Mouse (Mus musculus) spleen, adult 2 months (tissue): ENCODE measurements around the gene Nrf1. TPM values are rescaled to one million over a fixed set of nuclear protein-coding genes. Genes with fewer than 3 reads are reported as not detected.

Experiments used
- DNase-seq, 2 experiments: peaks; one replicate each; pipeline versions ENCODE4 v3.0.0 to v3.0.0-alpha.2; 2012 to 2021; ENCODE audit warnings: low spot score in 2 of 2, low read depth in 1 of 2
- H3K27ac ChIP-seq: fragments of 200-500 bp; 2 replicates; pipeline ENCODE4 v1.5.1; 2012; ENCODE audit warnings: low read length, inconsistent platforms; ENCODE audit not compliant: insufficient read depth
- H3K27me3 ChIP-seq: fragments of 200-500 bp; 2 replicates; pipeline ENCODE4 v1.6.1; 2012; ENCODE audit warnings: mild to moderate bottlenecking, moderate library complexity, low read length, inconsistent platforms; ENCODE audit not compliant: control insufficient read depth, insufficient read depth
- H3K36me3 ChIP-seq: fragments of 200-500 bp; 2 replicates; pipeline ENCODE4 v1.6.1; 2012; ENCODE audit warnings: mild to moderate bottlenecking, low read length, inconsistent platforms; ENCODE audit not compliant: control insufficient read depth, insufficient read depth
- H3K4me1 ChIP-seq: fragments of 200-500 bp; 2 replicates; pipeline ENCODE4 v1.6.1; 2011; ENCODE audit warnings: inconsistent platforms; ENCODE audit not compliant: control insufficient read depth, insufficient read depth, insufficient read length
- H3K4me3 ChIP-seq: fragments of 200-500 bp; 2 replicates; pipeline ENCODE4 v1.5.1; 2011; ENCODE audit warnings: mild to moderate bottlenecking, inconsistent platforms; ENCODE audit not compliant: insufficient read depth, insufficient read length; ENCODE audit errors: extremely low read depth
- CTCF ChIP-seq: fragments of 200-500 bp; IDR thresholded peaks from 2 replicates; pipeline ENCODE4 v1.5.1; 2011; ENCODE audit warnings: mild to moderate bottlenecking, inconsistent platforms; ENCODE audit not compliant: insufficient read depth, insufficient read length, insufficient replicate concordance; ENCODE audit errors: extremely low read depth
- POLR2A ChIP-seq: fragments of 200-500 bp; IDR thresholded peaks from 2 replicates; pipeline ENCODE4 v1.6.1; 2011; ENCODE audit warnings: low read depth, low read length, inconsistent platforms
- WGBS: fragments of 180-500 bp; shearing (Covaris S2); methylation state at CpG from one replicate; pipeline ENCODE4 v1.1.7; 2018; 5-methylcytosine and 5-hydroxymethylcytosine counted together
- polyA plus RNA-seq: library from polyadenylated mRNA; depleted of rRNA; stranded (reverse); fragments of >200 nt; gene quantifications from 2 replicates; pipeline ENCODE4 v1.2.3, GENCODE M21; 2012

Nrf1 gene
- polyA plus RNA-seq, 1 experiment = 32.9 TPM

DNA sequence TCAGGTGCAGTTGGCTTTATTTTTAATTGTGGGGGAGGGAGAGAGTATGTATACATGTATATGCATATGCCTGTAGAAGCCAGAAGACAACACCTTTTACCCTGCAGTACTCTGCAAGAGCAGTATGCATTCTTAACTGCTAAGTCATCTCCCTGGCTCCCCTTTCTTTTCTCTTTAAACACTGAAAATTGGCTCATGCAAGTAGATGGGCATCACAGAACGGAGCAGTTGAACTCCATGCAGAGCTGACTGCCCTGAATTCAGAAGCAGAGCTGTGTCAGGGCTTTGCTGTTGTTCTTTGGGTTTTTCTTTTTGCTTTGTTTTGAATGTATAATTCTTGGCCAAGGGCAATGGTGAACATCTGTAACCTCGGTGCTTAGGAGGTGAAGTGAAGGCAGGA, 58.3 kb downstream of the Nrf1 start:
- no peaks in the 10 kb centered on the region for H3K27me3 ChIP-seq
- H3K27ac ChIP-seq = no peak overlapping the region
- H3K36me3 ChIP-seq = peaks cover 35% of the 10 kb centered on the region
- H3K4me1 ChIP-seq = no peaks in the 10 kb centered on the region
- no peak for DNase-seq
- TF ChIP-seq CTCF = no peak
- no peak for TF ChIP-seq POLR2A
- H3K4me3 ChIP-seq = no peak overlapping the region
- 90% methylated on average over 2 of the region's 2 CpGs for WGBS

DNA sequence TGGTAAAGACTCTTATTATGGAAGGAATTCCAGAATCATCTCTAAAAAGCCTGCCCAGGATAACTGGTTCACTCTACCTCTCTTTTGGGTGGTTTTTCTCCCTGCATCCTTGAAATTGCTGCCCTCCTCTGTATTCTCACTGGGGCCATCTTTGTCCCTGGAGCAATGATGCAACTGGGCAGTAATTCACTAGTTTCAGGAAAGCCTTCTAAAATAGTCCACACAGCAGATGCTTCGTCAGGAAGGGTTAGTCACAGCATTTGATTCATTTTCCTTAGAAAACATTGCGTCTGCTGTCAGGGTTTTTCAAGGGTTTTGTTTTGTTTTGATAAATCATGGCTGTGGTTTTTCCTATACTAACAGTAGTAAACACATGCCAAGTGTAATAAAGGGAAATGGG, 59.7 kb downstream of the Nrf1 start:
- no peak for TF ChIP-seq CTCF
- no peak for TF ChIP-seq POLR2A
- Histone ChIP-seq H3K27me3 (no peaks in the 10 kb centered on the region), H3K27ac (no peak overlapping the region), H3K4me1 (no peaks in the 10 kb centered on the region), H3K4me3 (no peak overlapping the region), H3K36me3 (peaks cover 30% of the 10 kb centered on the region)
- DNase-seq = no peak
- WGBS = 91% methylated on average over 2 of the region's 2 CpGs

DNA sequence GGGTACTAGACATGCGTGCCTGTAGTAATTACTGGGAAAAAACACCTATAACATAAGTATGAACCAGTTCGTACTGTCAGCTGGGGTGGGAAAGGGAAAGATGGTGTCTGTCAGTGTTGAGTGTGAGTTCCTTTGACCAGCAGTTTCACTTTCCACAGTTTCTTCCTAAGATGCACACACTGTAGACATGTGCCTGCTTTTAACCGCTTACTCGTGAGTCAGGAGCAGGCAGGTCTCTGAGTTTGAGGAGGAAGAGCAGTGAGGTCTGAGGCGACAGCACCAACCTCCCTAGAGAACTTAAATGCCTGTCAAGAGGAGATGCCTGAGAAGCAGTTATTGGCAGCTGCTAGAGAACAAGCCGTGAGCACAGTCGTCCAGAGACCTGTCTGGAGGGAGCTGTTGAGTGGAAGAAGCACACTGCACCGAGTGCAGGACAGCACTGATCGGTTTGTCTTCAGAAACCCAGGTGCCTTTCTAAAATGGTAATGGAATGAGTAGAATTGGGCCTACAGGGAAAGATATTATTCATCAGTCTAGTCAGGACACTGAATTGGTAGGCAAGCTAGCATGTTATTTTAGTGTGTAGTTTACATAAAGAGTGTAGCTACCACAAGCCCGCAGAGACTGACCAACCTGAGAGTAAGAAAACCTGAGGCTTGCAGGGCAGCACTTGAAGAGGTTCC, 62.2 kb downstream of the Nrf1 start:
- Histone ChIP-seq H3K36me3 (peaks cover 27% of the 10 kb centered on the region), H3K27ac (no peak overlapping the region), H3K4me1 (no peaks in the 10 kb centered on the region), H3K27me3 (no peaks in the 10 kb centered on the region), H3K4me3 (no peak overlapping the region)
- 79% methylated on average over 10 of the region's 10 CpGs for WGBS
- no peak for DNase-seq
- TF ChIP-seq CTCF = no peak
- no peak for TF ChIP-seq POLR2A

- Histone ChIP-seq H3K27me3 (no peaks in the 10 kb centered on the region), H3K4me3 (no peak overlapping the region), H3K4me1 (no peaks in the 10 kb centered on the region), H3K27ac (no peak overlapping the region), H3K36me3 (peaks cover 39% of the 10 kb centered on the region)
- WGBS = 99% methylated on average over 4 of the region's 4 CpGs
- no peak for DNase-seq
- TF ChIP-seq CTCF (no peak), POLR2A (no peak)
Measured at GRCm38 (mm10) chr6:30112349-30113132, 64.8 kb downstream of the Nrf1 start.

DNA sequence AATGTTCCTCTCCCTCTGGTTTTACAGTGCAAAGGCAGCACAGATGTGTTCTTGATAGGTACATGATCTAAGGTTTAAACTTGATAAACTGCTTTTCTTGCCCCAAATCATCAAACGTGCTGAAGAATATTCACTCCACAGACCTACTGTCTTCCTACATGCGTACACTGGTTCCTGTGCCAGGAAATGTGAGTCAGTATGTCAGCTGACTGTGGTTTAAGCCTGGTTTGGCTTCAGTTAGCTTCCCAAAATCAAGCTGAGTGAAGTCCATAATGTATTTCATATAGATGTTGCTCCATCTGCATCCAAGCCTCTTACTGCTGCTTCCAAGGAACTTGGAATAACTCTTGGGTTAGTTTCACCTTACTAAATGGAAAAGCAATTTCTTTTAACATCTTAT, 66.3 kb downstream of the Nrf1 start:
- Histone ChIP-seq H3K27ac (no peak overlapping the region), H3K36me3 (peaks cover 50% of the 10 kb centered on the region), H3K4me3 (no peak overlapping the region), H3K4me1 (no peaks in the 10 kb centered on the region), H3K27me3 (no peaks in the 10 kb centered on the region)
- no peak for DNase-seq
- no peak for TF ChIP-seq POLR2A
- no peak for TF ChIP-seq CTCF
- 39% methylated on average over 2 of the region's 2 CpGs for WGBS

- H3K4me3 ChIP-seq = no peak overlapping the region
- H3K36me3 ChIP-seq = peaks cover 33% of the 10 kb centered on the region
- DNase-seq = no peak
- H3K4me1 ChIP-seq = no peaks in the 10 kb centered on the region
- TF ChIP-seq POLR2A (no peak), CTCF (no peak)
- H3K27ac ChIP-seq = no peak overlapping the region
- no peaks in the 10 kb centered on the region for H3K27me3 ChIP-seq
- 96% methylated on average over 2 of the region's 2 CpGs for WGBS
Measured at GRCm38 (mm10) chr6:30121152-30121551, 73.4 kb downstream of the Nrf1 start.

GRCm38 (mm10) chr6:30121600-30121999, 73.8 kb downstream of the Nrf1 start:
- no peak for DNase-seq
- 97% methylated on average over 1 of the region's 1 CpGs for WGBS
- Histone ChIP-seq H3K27ac (no peak overlapping the region), H3K4me1 (no peaks in the 10 kb centered on the region), H3K27me3 (no peaks in the 10 kb centered on the region), H3K36me3 (peaks cover 33% of the 10 kb centered on the region), H3K4me3 (no peak overlapping the region)
- TF ChIP-seq POLR2A (no peak), CTCF (no peak)
